Mouse (Mus musculus): ENCODE results near the gene Mtrex.

Gene Mtrex

DNA sequence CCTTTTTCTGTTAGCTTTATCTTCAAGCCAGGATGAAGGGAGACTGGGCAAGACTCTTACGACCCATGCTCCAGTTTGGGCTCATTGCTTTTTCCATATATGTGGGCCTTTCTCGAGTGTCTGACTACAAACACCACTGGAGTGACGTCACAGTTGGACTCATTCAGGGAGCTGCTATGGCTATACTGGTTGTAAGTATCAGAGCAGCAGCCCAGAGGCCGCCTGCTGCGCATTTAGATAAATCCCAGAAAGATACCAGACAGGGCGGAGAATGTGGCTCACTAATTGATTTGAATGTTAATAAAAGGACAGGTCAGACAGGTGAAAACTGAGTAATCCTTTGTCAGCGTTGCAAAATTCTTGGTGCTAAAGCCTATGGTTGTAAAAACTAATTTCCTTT is 60.4 kb downstream of the Mtrex start:
- no peak for DNase-seq

GRCm38 (mm10) chr13:112862978-112863677 is 64.1 kb downstream of the Mtrex start:
- no peak for DNase-seq

DNA sequence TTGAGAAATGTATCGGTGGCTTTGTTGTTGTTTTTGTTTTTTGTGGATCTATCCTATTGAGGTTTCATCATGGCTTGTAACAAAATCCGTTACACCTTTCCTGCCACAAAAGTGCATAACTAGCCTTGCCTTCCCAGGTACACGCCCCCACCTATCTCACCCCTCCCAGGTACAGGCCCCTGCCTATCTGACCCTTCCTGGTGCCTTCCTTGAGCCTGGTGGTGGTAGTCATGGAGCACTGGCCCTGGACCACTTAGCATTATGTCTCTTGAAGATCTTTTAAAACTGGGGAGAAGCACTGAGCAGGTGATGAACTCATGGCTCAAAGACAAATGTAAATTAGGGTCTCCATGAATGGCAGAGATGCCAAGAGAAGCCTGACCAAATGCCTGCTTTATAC is 64.9 kb downstream of the Mtrex start:
- DNase-seq = no peak

GRCm38 (mm10) chr13:112861825-112862306 is 65.3 kb downstream of the Mtrex start:
- DNase-seq = peak; percentile 71

DNA sequence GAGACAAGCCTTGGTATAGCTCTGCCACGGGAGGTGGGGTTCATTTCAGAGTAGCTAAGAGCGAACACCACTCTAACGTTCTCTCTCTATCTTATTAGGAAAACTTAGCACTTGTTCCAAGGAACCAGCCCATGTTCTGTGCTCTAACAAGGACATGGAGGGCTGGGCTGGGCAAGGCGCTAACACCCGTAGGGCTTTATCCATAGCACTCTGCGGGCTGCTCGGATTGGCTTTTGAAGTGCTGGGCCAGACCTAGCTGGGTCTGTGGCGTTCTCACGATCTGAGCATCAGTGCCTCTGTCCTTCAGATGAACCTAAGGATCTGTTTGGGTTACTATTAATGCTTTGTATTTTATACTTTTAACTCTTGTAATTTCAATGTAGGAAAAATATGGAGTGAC is 66.3 kb downstream of the Mtrex start:
- no peak for DNase-seq

- no peak for DNase-seq
Measured at GRCm38 (mm10) chr13:112860370-112860769, 66.8 kb downstream of the Mtrex start.

GRCm38 (mm10) chr13:112859574-112860134 is 67.5 kb downstream of the Mtrex start:
- DNase-seq = no peak

- no peak for DNase-seq
Measured at GRCm38 (mm10) chr13:112857921-112858320, 69.3 kb downstream of the Mtrex start.

DNA sequence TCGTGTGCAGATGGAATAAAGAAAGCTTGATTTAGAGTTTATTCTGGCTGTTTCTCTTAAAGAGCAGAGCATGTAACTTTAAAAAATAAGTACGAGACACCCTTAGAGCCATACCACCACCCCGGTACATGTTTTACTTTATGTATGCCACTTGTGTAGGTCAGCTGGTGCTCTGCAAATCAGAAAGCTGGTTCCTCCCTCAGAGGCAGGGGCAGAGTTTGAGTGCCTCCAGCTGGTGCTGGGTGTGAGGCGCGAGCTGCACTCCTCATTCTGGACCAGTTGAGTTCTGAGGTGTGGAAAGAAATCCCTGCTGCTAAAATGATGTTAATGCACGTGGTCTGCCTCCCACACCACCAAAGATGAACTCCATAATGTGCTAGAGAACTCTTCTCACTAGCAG is 72.8 kb downstream of the Mtrex start:
- no peak for DNase-seq

DNA sequence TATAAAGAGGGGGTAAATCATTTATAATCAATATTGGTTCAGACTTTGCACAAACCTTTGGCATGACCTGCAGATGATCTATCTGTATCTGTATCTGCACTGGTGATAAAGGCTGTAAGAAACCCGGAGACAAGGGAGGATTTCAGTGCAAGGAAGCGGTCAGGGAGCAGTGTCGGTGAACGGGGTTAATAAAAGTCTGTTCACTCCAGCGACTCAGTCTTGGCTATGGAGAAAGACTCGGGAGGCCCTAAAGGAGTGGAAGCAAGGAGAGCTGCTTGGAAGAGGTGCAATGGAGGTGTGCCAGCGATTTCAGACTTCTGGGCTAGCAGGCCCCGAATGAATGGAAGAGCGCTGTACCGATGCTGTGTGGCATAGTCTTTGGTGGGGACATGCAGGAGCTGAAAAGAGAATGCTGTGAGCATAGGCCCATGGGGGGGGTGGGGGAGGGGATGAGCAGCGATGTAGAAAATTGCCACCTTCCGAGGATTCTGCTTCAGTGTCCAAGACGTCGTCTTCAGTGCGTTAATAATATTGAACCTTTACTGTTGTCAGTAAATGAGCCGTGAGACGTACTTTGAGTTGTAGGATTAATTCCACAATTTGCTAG is 73.4 kb downstream of the Mtrex start:
- DNase-seq = no peak

- DNase-seq = no peak
Measured at GRCm38 (mm10) chr13:112845931-112846330, 81.3 kb downstream of the Mtrex start.

GRCm38 (mm10) chr13:112840241-112841087 is 86.7 kb downstream of the Mtrex start:
- DNase-seq = no peak

- no peak for DNase-seq
Measured at GRCm38 (mm10) chr13:112838562-112839232, 88.5 kb downstream of the Mtrex start.

- DNase-seq = no peak
Measured at GRCm38 (mm10) chr13:112837621-112838155, 89.5 kb downstream of the Mtrex start.

GRCm38 (mm10) chr13:112836951-112837350 is 90.2 kb downstream of the Mtrex start:
- no peak for DNase-seq

DNA sequence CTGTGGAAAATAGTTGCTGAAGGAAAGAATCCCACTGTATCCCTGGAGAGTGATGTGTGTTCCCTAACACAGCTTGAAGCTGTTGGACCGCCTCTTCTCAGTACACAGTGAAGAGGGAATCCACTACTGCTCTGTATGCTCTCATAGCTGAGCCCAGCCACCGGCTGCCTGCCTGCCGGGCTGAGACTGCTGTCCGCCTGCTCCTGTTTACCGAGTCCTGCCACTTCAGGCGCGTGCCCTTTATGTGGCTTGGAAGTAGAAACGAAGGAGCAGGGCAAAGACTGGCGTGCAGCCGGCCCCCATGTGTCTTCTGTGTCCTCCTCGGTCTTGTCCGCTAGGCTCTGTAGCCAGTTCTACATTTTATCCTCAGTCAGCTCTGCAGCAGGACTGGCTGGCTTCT is 92.1 kb downstream of the Mtrex start:
- no peak for DNase-seq

GRCm38 (mm10) chr13:112833895-112834263 is 93.3 kb downstream of the Mtrex start:
- no peak for DNase-seq

DNA sequence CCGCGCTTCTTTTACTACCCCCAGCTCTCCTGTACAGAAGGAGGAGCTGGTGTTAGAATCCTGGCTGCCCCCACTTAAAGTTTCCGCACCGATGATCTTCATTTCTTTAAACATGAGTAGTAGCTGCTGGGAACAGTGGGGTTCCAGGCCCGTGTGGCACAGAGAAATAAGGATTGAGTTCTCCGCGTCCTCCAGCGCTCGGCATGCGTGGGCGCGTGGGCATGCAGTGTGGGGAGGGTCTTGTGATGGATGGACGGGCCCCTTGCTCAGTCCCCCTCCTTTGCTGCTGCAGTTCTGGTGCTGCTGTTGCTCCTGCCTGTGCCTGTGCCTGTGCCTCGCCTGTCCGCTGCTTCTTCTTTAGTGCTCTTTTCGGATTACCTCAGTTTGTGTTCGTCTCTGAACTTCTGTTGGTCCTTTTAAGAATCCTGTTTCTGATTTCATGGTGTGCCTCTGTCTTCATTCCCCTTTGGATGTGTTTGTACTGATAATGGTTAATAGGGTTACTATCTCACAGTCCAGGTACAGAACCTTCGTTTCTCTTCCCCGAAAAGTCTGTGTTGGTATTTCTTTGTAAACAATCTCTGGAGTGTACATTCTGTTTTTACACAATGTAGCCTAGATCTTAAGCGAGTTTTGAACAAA is 93.8 kb downstream of the Mtrex start:
- no peak for DNase-seq

DNA sequence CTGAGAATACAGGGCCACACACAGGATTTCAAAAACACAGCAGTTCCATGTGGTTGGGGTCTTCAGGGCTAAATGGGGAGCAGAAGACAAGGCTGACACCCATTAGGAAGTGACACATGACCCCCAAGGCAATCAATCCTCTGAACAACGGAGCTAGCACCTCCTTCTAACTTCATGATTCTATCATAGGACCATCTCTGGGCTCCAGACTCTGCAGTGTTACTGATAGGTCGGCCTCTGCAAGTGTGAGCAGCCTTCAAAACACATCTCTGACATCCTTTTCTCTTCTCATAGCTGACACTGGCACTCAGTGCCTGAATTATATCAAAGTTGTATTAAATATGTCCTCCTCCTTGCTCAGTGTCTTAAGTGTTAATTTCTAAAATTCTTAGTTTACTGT is 94.6 kb downstream of the Mtrex start:
- no peak for DNase-seq

DNA sequence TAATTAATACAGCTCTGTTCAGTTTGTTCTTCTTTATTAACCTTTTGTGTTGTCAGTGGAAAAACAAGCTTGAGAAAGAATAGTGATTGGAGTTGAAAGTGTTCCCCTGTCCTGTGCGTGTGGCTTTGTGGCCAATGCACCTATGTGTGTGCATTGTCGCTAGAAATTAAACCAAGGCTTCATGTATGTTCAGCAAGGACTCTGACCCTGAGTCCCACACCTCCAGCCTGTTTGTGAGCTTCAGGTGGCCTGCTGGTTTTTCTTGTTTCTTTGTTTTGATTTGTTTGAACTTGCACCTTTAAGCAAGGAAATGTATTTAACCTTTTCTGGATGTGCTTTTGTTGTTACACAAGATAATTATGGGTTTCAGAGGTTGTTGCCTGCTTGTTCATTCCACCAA is 97.6 kb downstream of the Mtrex start:
- DNase-seq = no peak

- no peak for DNase-seq
Measured at GRCm38 (mm10) chr13:112825479-112825878, 101.7 kb downstream of the Mtrex start.
